Mouse (Mus musculus) G1E (cell line): ENCODE measurements at regions not wholly inside any gene's neighbourhood (a gene's known extent, or its start where the extent isn't known, plus 50 kb on each side); places are given as distances from the start of the nearest gene placed in this dataset.

Experiments
- ATAC-seq: 2 replicates; pipeline ENCODE4 v1.8.0; 2016; ENCODE audit warnings: mild to moderate bottlenecking; ENCODE audit not compliant: insufficient number of reproducible peaks, poor library complexity, low FRiP score, severe bottlenecking; ENCODE audit errors: extremely low read depth
- DNase-seq: peaks from one replicate; pipeline ENCODE4 v3.0.0; 2012; ENCODE audit warnings: low spot score
- H3K27me3 ChIP-seq: 2 replicates; pipeline ENCODE4 v1.6.1; 2012; ENCODE audit warnings: mild to moderate bottlenecking, low read length, inconsistent platforms; ENCODE audit not compliant: insufficient read depth
- H3K36me3 ChIP-seq: replicated peaks from 2 replicates; pipeline ENCODE3; 2012; ENCODE audit warnings: mild to moderate bottlenecking, inconsistent platforms
- H3K4me1 ChIP-seq: 2 replicates; pipeline ENCODE4 v1.6.1; 2012; ENCODE audit warnings: low read depth, low read length, inconsistent platforms, mixed read lengths; ENCODE audit not compliant: insufficient read depth
- H3K4me3 ChIP-seq: 2 replicates; pipeline ENCODE4 v1.5.1; 2012; ENCODE audit warnings: low read depth, mild to moderate bottlenecking, inconsistent platforms, low read length, moderate library complexity, mixed read lengths
- H3K9me3 ChIP-seq: replicated peaks from 2 replicates; pipeline ENCODE4 v1.6.1; 2012; ENCODE audit warnings: inconsistent platforms
- CTCF ChIP-seq: IDR thresholded peaks from 2 replicates; pipeline ENCODE4 v1.5.1; 2012; ENCODE audit warnings: low read depth, low read length, inconsistent platforms, mixed read lengths
- GATA1 ChIP-seq: IDR thresholded peaks from 2 replicates; pipeline ENCODE4 v1.6.1; 2012; ENCODE audit warnings: borderline replicate concordance, low read length, inconsistent platforms, mixed read lengths
- GATA2 ChIP-seq: IDR thresholded peaks from 2 replicates; pipeline ENCODE4 v1.6.1; 2012; ENCODE audit warnings: low read depth, low read length, inconsistent platforms, borderline replicate concordance
- POLR2AphosphoS5 ChIP-seq: IDR thresholded peaks from 2 replicates; pipeline ENCODE4 v1.6.1; 2012; ENCODE audit warnings: low read depth, low read length, inconsistent platforms; ENCODE audit not compliant: insufficient replicate concordance
- TAL1 ChIP-seq: conservative IDR thresholded peaks from 2 replicates; pipeline ENCODE4 v1.6.1; 2012; ENCODE audit warnings: low read depth, low read length, inconsistent platforms, mixed read lengths

- DNase-seq: no peak
- H3K4me1 ChIP-seq: peaks cover 6% of the 10 kb centered on the region
- H3K4me3 ChIP-seq: no peak overlapping the region
- H3K27me3 ChIP-seq: no peaks in the 10 kb centered on the region
- H3K9me3 ChIP-seq: no peaks in the 10 kb centered on the region
- no peak for TF ChIP-seq GATA2
- TF ChIP-seq POLR2AphosphoS5: no peak
- TF ChIP-seq CTCF: no peak
- no peak for ATAC-seq
- H3K36me3 ChIP-seq: no peaks in the 10 kb centered on the region
These were observed 115.1 kb upstream of the Nhs start for GRCm38 (mm10) chrX:162274581-162274980.

GRCm38 (mm10) chrX:162271189-162271588, 111.7 kb upstream of the Nhs start:
- Histone ChIP-seq H3K27me3 (no peaks in the 10 kb centered on the region), H3K9me3 (no peaks in the 10 kb centered on the region), H3K4me1 (peaks cover 6% of the 10 kb centered on the region), H3K4me3 (no peak overlapping the region), H3K36me3 (no peaks in the 10 kb centered on the region)
- TF ChIP-seq GATA1 (no peak), POLR2AphosphoS5 (no peak), CTCF (no peak), GATA2 (no peak), TAL1 (no peak)
- DNase-seq (no peak), ATAC-seq (peak; percentile 22; the same call in 1 of the 2 replicates)

- Histone ChIP-seq H3K4me1 (peaks cover 5% of the 10 kb centered on the region), H3K9me3 (no peaks in the 10 kb centered on the region), H3K27me3 (no peaks in the 10 kb centered on the region), H3K4me3 (no peak overlapping the region), H3K36me3 (no peaks in the 10 kb centered on the region)
- DNase-seq (no peak), ATAC-seq (no peak)
- TF ChIP-seq GATA2 (no peak), CTCF (no peak), GATA1 (no peak), POLR2AphosphoS5 (no peak), TAL1 (no peak)
These were observed 109.4 kb upstream of the Nhs start for GRCm38 (mm10) chrX:162268918-162269317.

GRCm38 (mm10) chrX:162268112-162268511, 108.6 kb upstream of the Nhs start:
- no peak for ATAC-seq
- H3K4me1 ChIP-seq: peaks cover 3% of the 10 kb centered on the region; the same call in 1 of the 2 replicates

GRCm38 (mm10) chrX:162267679-162268078, 108.1 kb upstream of the Nhs start:
- Histone ChIP-seq H3K4me1 (peaks cover 3% of the 10 kb centered on the region; the same call in 1 of the 2 replicates), H3K4me3 (no peak overlapping the region), H3K36me3 (no peaks in the 10 kb centered on the region), H3K9me3 (no peaks in the 10 kb centered on the region), H3K27me3 (no peaks in the 10 kb centered on the region)
- no peak for TF ChIP-seq GATA2
- no peak for TF ChIP-seq GATA1
- no peak for TF ChIP-seq TAL1
- no peak for TF ChIP-seq POLR2AphosphoS5
- DNase-seq: no peak
- ATAC-seq: no peak

More at GRCm38 (mm10) chrX:162268112-162268511, 108.6 kb upstream of the Nhs start:
- no peak for TF ChIP-seq TAL1
- no peak for TF ChIP-seq POLR2AphosphoS5
- TF ChIP-seq CTCF: no peak
- TF ChIP-seq GATA1: no peak
- TF ChIP-seq GATA2: no peak
- Histone ChIP-seq H3K36me3 (no peaks in the 10 kb centered on the region), H3K4me3 (no peak overlapping the region), H3K27me3 (no peaks in the 10 kb centered on the region), H3K9me3 (no peaks in the 10 kb centered on the region)
- DNase-seq: no peak

- no peaks in the 10 kb centered on the region for H3K27me3 ChIP-seq
- no peak for ATAC-seq
- H3K4me1 ChIP-seq: peaks cover 3% of the 10 kb centered on the region; the same call in 1 of the 2 replicates
- H3K4me3 ChIP-seq: no peak overlapping the region
- H3K36me3 ChIP-seq: no peaks in the 10 kb centered on the region
- no peaks in the 10 kb centered on the region for H3K9me3 ChIP-seq
- DNase-seq: no peak
- no peak for TF ChIP-seq POLR2AphosphoS5
These were observed 107.2 kb upstream of the Nhs start for GRCm38 (mm10) chrX:162266769-162267168.

GRCm38 (mm10) chrX:162257398-162257797, 97.9 kb upstream of the Nhs start:
- Histone ChIP-seq H3K9me3 (no peaks in the 10 kb centered on the region), H3K36me3 (no peaks in the 10 kb centered on the region), H3K27me3 (no peaks in the 10 kb centered on the region), H3K4me1 (peaks cover 19% of the 10 kb centered on the region; the same call in 1 of the 2 replicates), H3K4me3 (no peak overlapping the region)
- DNase-seq (no peak), ATAC-seq (no peak)
- TF ChIP-seq GATA1 (no peak), POLR2AphosphoS5 (no peak), GATA2 (no peak), CTCF (no peak), TAL1 (no peak)
